Mouse (Mus musculus) kidney, embryonic 16.5 days (tissue): Measurements from ENCODE around the gene Creb3. TPM values are rescaled to one million over a fixed set of nuclear protein-coding genes. Genes with fewer than 3 reads are reported as not detected.

Experiments used
- ATAC-seq: fragments of 200-750 bp; cut with Nextera tagmentation; 2 replicates; pipeline ENCODE4 v1.8.0; 2017; ENCODE audit warnings: moderate TSS enrichment; ENCODE audit not compliant: low FRiP score, low TSS enrichment
- H3K27ac ChIP-seq: fragments of 300-500 bp; sonication (generic); 2 replicates; pipeline ENCODE4 v1.5.1; 2014; ENCODE audit warnings: low read length
- H3K27me3 ChIP-seq: fragments of 300-500 bp; sonication (generic); 2 replicates; pipeline ENCODE4 v1.6.1; 2014; ENCODE audit warnings: low read length, control low read depth, mixed read lengths; ENCODE audit not compliant: insufficient read depth
- H3K36me3 ChIP-seq: fragments of 300-500 bp; sonication (generic); 2 replicates; pipeline ENCODE4 v1.6.1; 2014; ENCODE audit warnings: low read length, control low read depth, mixed read lengths; ENCODE audit not compliant: insufficient read depth
- H3K4me1 ChIP-seq: fragments of 300-500 bp; sonication (generic); 2 replicates; pipeline ENCODE4 v1.6.1; 2014; ENCODE audit warnings: low read length, control low read depth, mixed read lengths; ENCODE audit not compliant: insufficient read depth
- H3K4me2 ChIP-seq: fragments of 300-500 bp; sonication (generic); replicated peaks from 2 replicates; pipeline ENCODE4 v1.6.1; 2014; ENCODE audit warnings: low read depth, low read length
- H3K4me3 ChIP-seq: fragments of 300-500 bp; sonication (generic); 2 replicates; pipeline ENCODE4 v1.5.1; 2014; ENCODE audit warnings: mild to moderate bottlenecking, low read length
- H3K9ac ChIP-seq: fragments of 300-500 bp; sonication (generic); replicated peaks from 2 replicates; pipeline ENCODE4 v1.6.1; 2014; ENCODE audit warnings: low read length
- H3K9me3 ChIP-seq: fragments of 300-500 bp; sonication (generic); 2 replicates; pipeline ENCODE4 v1.6.1; 2016; ENCODE audit warnings: low read length, control low read depth
- WGBS: fragments of 180-500 bp; shearing (Covaris S2); extraction: QIAGEN DNeasy Blood & Tissue Kit; methylation state at CpG from one replicate; pipeline ENCODE4 v1.1.7; 2014; 5-methylcytosine and 5-hydroxymethylcytosine counted together
- polyA plus RNA-seq: library from polyadenylated mRNA; unstranded; fragments of >200 nt; fragmentation: Nextera tagmentation; extraction: Ambion mirVana; gene quantifications from 2 replicates; pipeline ENCODE4 v1.2.1, GENCODE M21; 2015

Creb3 gene
- polyA plus RNA-seq, 1 experiment from 2014 or later, result 83.0 TPM

DNA sequence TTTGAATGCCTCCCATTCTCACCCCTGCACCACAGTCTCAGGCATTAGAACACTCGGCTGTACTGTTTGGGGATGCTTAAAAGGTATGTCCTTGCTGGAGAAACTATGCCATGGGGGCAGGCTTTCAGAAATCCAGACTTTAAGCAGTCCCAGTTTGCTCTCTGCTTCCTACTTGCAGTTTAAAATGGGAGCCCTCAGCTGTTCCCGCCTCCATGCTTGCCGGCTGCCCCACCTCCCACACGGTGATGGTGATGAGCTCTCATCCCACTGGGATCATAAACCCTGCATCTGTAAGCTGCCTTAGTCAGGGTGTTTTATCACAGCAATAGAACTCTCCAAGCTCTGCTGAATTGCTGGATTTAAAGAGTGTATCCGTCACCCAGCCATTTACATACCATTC is 9.7 kb upstream of the Creb3 start:
- peaks cover 5% of the 10 kb centered on the region for H3K4me1 ChIP-seq
- no peak for ATAC-seq
- WGBS, result 63% methylated on average over 5 of the region's 5 CpGs
- no peaks in the 10 kb centered on the region for H3K27me3 ChIP-seq
- no peak overlapping the region for H3K27ac ChIP-seq
- peaks cover 92% of the 10 kb centered on the region for H3K36me3 ChIP-seq
- H3K4me3 ChIP-seq, result no peak overlapping the region
- H3K4me2 ChIP-seq, result no peak overlapping the region
- H3K9ac ChIP-seq, result no peak overlapping the region
- peaks cover 6% of the 10 kb centered on the region; the same call in 1 of the 2 replicates for H3K9me3 ChIP-seq

GRCm38 (mm10) chr4:43553891-43554290 is 8.2 kb upstream of the Creb3 start:
- Histone ChIP-seq H3K27me3 (no peaks in the 10 kb centered on the region), H3K27ac (no peak overlapping the region), H3K4me2 (no peak overlapping the region), H3K9me3 (peaks cover 6% of the 10 kb centered on the region; the same call in 1 of the 2 replicates), H3K9ac (no peak overlapping the region), H3K4me3 (no peak overlapping the region), H3K36me3 (peaks cover 78% of the 10 kb centered on the region), H3K4me1 (peaks cover 19% of the 10 kb centered on the region)
- no peak for ATAC-seq

DNA sequence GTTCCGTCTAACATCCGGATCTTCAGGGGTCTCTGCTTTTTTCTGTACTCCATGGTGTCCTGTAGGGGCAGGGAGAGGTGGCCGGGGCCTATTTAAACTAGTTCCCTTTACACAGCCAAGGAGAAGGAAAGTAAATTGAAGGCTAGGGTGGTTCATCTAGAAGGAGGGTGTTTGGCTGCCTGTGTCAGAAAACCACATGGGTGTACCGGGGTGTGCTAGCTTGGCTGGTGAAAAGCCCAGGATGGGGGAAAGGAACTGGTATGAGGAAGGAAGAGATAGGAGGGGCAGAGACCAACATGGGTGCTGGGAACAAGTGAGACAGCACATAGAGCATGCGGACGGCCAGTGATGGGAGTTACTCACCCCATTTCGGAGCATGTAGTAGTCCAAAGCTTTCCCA is 6.2 kb upstream of the Creb3 start:
- no peak overlapping the region for H3K9ac ChIP-seq
- H3K27me3 ChIP-seq, result no peaks in the 10 kb centered on the region
- H3K4me3 ChIP-seq, result no peak overlapping the region
- peaks cover 6% of the 10 kb centered on the region; the same call in 1 of the 2 replicates for H3K9me3 ChIP-seq
- H3K4me1 ChIP-seq, result peaks cover 39% of the 10 kb centered on the region
- peaks cover 57% of the 10 kb centered on the region for H3K36me3 ChIP-seq
- no peak for ATAC-seq
- no peak overlapping the region for H3K27ac ChIP-seq
- no peak overlapping the region for H3K4me2 ChIP-seq
- 95% methylated on average over 7 of the region's 7 CpGs for WGBS

- no peaks in the 10 kb centered on the region for H3K9me3 ChIP-seq
- H3K4me3 ChIP-seq, result peak overlapping the region; percentile 82
- 32% methylated on average over 5 of the region's 5 CpGs for WGBS
- peak overlapping the region; percentile 73 for H3K4me2 ChIP-seq
- no peaks in the 10 kb centered on the region for H3K27me3 ChIP-seq
- peaks cover 44% of the 10 kb centered on the region for H3K4me1 ChIP-seq
- H3K9ac ChIP-seq, result peak overlapping the region; percentile 57
- ATAC-seq, result peak; percentile 36
- H3K36me3 ChIP-seq, result peaks cover 36% of the 10 kb centered on the region
- H3K27ac ChIP-seq, result peak overlapping the region; percentile 93
Observed at GRCm38 (mm10) chr4:43558028-43558630, 4.0 kb upstream of the Creb3 start.

DNA sequence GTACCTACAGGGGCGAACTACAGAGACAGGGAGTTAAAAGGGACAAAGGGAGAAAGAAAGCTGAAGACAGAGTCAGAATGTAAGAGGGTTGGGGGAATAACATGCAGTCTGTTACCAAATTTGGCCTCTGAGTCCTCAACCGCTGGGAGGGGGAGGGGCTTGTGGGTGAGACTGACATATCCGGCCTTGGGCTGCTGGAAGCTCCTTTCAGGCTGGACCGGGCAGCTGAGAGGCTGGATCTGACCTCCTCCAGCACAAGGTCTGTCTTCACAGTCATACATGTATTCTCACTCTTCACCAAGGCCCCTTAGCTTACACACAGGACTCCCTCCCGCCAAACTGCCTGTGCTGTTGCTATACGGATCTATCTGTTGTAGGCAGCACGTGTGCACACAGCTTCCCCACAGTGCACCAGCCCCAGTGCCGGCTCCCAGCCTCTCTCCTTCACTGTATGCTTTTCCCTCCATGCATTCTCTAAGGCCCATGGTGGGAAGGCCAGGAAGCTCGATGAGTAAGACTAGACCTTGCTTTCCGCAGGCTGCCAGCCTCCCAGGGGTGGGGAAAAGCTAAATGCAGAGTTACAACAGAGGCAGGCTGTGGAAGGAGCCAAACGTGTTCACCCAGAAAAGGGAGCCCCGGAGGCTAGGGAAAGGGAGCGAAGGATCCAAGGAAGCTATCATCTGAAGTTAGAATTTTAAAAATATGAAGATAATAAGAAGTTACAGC is 3.3 kb upstream of the Creb3 start:
- H3K4me3 ChIP-seq, result peak overlapping the region; percentile 82
- no peaks in the 10 kb centered on the region for H3K9me3 ChIP-seq
- ATAC-seq, result peak; percentile 40
- no peaks in the 10 kb centered on the region for H3K27me3 ChIP-seq
- H3K4me2 ChIP-seq, result peak overlapping the region; percentile 73
- WGBS, result 19% methylated on average over 13 of the region's 13 CpGs
- peaks cover 51% of the 10 kb centered on the region for H3K4me1 ChIP-seq
- H3K27ac ChIP-seq, result peak overlapping the region; percentile 93
- peaks cover 30% of the 10 kb centered on the region for H3K36me3 ChIP-seq
- H3K9ac ChIP-seq, result peak overlapping the region; percentile 57

DNA sequence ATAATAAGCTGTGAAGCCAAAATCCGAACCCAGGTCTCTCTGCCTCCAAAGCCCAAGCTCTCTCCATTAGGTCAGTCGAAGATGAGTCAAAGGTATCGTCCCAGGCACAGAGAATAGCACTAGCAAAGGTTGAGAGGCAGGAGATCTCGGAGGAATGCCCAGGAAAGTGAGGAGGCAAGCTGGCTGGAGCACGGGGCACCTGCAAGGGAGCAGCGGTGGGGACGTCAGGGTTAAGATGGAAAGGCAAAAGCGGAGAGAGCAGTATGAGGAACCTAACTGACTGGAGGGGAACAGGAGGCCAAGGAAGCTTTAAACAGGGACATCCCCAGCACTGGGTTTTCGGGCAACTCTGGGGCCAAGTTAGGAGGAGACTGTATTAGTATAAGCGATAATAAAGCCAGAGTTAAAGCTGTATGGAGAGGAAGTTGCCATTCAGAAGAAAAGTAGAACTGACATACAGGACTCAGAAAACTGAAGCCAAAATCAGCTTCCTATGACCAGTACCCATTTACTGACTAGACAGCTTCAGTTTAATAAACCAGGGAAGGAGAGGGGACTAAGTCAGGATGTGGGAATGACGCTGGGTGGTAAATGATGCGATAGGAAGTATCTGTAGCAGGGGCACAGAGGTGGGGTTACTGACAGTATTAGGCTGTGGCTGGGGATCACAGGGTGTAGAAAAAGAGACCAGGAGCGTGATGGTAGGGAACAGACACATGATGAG is 2.5 kb upstream of the Creb3 start:
- peak overlapping the region; percentile 100 for H3K27ac ChIP-seq
- peak overlapping the region; percentile 82 for H3K4me3 ChIP-seq
- peaks cover 56% of the 10 kb centered on the region for H3K4me1 ChIP-seq
- H3K9ac ChIP-seq, result peak overlapping the region; percentile 95
- no peak for ATAC-seq
- peaks cover 23% of the 10 kb centered on the region for H3K36me3 ChIP-seq
- no peaks in the 10 kb centered on the region for H3K9me3 ChIP-seq
- peak overlapping the region; percentile 73 for H3K4me2 ChIP-seq
- no peaks in the 10 kb centered on the region for H3K27me3 ChIP-seq
- WGBS, result 66% methylated on average over 13 of the region's 13 CpGs

GRCm38 (mm10) chr4:43560243-43560611 is 1.9 kb upstream of the Creb3 start:
- Histone ChIP-seq H3K27me3 (no peaks in the 10 kb centered on the region), H3K4me1 (peaks cover 56% of the 10 kb centered on the region), H3K36me3 (peaks cover 22% of the 10 kb centered on the region), H3K9me3 (no peaks in the 10 kb centered on the region), H3K4me2 (peak overlapping the region; percentile 73), H3K27ac (peak overlapping the region; percentile 100; the same call in 1 of the 2 replicates), H3K4me3 (peak overlapping the region; percentile 82), H3K9ac (peak overlapping the region; percentile 95)
- no peak for ATAC-seq
- 21% methylated on average over 6 of the region's 6 CpGs for WGBS

GRCm38 (mm10) chr4:43560976-43561375 is 1.2 kb upstream of the Creb3 start:
- 15% methylated on average over 2 of the region's 2 CpGs for WGBS

DNA sequence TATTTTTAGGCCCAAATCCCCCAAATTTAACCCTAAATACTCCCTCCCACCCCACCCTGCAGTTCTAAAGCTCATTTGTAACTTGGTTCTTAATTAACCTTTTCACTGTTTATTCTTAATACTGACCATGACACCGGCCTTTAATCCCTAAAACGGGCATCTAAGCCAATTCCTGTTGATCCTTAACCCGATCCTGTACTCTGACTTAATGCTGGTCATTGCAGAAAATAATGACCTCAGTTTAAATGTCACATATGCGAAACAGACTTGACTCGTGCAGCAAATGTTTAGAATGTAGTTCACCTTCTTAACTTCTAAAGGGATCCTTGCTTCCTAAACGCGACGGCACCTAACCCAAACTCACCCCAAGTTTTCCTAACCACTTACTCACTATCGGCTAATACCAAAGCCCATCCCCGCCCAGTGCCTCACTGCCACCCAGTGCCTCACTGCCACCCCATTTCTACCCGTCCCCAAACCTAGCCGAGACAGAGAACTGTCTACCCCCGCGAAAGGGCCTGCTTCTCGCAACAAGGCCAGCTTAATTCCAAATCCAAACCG is 616 bp upstream of the Creb3 start:
- peak overlapping the region; percentile 73 for H3K4me2 ChIP-seq
- peaks cover 23% of the 10 kb centered on the region for H3K36me3 ChIP-seq
- peak overlapping the region; percentile 82 for H3K4me3 ChIP-seq
- no peak for ATAC-seq
- peak overlapping the region; percentile 100 for H3K27ac ChIP-seq
- no peaks in the 10 kb centered on the region for H3K9me3 ChIP-seq
- WGBS, result 2% methylated on average over 16 of the region's 16 CpGs
- peak overlapping the region; percentile 95 for H3K9ac ChIP-seq
- no peaks in the 10 kb centered on the region for H3K27me3 ChIP-seq
- H3K4me1 ChIP-seq, result peaks cover 56% of the 10 kb centered on the region

More at GRCm38 (mm10) chr4:43560976-43561375, 1.2 kb upstream of the Creb3 start:
- H3K27ac ChIP-seq, result peak overlapping the region; percentile 100
- peak overlapping the region; percentile 95 for H3K9ac ChIP-seq
- H3K4me1 ChIP-seq, result peaks cover 56% of the 10 kb centered on the region
- ATAC-seq, result no peak
- H3K36me3 ChIP-seq, result peaks cover 22% of the 10 kb centered on the region
- H3K4me3 ChIP-seq, result peak overlapping the region; percentile 82
- no peaks in the 10 kb centered on the region for H3K27me3 ChIP-seq
- no peaks in the 10 kb centered on the region for H3K9me3 ChIP-seq
- peak overlapping the region; percentile 73 for H3K4me2 ChIP-seq
